Mouse (Mus musculus) kidney, adult 2 months (tissue): ENCODE results near the gene Abcb1a. TPM values are rescaled to one million over a fixed set of nuclear protein-coding genes. Genes with fewer than 3 reads are reported as not detected.

Experiments used
- DNase-seq: peaks from one replicate; pipeline ENCODE4 v3.0.0; 2021
- H3K27ac ChIP-seq: fragments of 200-500 bp; 2 replicates; pipeline ENCODE4 v1.5.1; 2012; ENCODE audit warnings: low read depth, low read length, control low read depth, inconsistent platforms; ENCODE audit not compliant: insufficient read depth
- H3K27me3 ChIP-seq: fragments of 200-500 bp; replicated peaks from 2 replicates; pipeline ENCODE4 v1.6.1; 2012; ENCODE audit warnings: mild to moderate bottlenecking, moderate library complexity, low read length, inconsistent platforms; ENCODE audit not compliant: control insufficient read depth, insufficient read depth
- H3K36me3 ChIP-seq: fragments of 200-500 bp; 2 replicates; pipeline ENCODE4 v1.6.1; 2012; ENCODE audit warnings: mild to moderate bottlenecking, moderate library complexity, low read length, inconsistent platforms; ENCODE audit not compliant: control insufficient read depth, insufficient read depth
- H3K4me1 ChIP-seq: fragments of 200-500 bp; 2 replicates; pipeline ENCODE4 v1.6.1; 2011; ENCODE audit warnings: low read length; ENCODE audit not compliant: control insufficient read depth, insufficient read depth
- H3K4me3 ChIP-seq: fragments of 200-500 bp; 2 replicates; pipeline ENCODE4 v1.5.1; 2011; ENCODE audit warnings: mild to moderate bottlenecking, low read depth, low read length, control low read depth; ENCODE audit not compliant: insufficient read depth
- CTCF ChIP-seq: fragments of 200-500 bp; conservative IDR thresholded peaks from 2 replicates; pipeline ENCODE4 v1.5.1; 2011; ENCODE audit warnings: low read depth, mild to moderate bottlenecking, control low read depth, low read length, moderate library complexity, mixed read lengths; ENCODE audit not compliant: insufficient read depth, insufficient read length
- POLR2A ChIP-seq: fragments of 200-500 bp; IDR thresholded peaks from one replicate; pipeline ENCODE4 v1.6.1; 2011; ENCODE audit warnings: low read depth, low read length, control low read depth
- whole genome bisulfite sequencing: fragments of 180-500 bp; shearing (Covaris S2); methylation state at CpG from one replicate; pipeline ENCODE4 v1.1.7; 2018; 5-methylcytosine and 5-hydroxymethylcytosine counted together
- polyA plus RNA-seq: library from polyadenylated mRNA; depleted of rRNA; stranded (reverse); fragments of >200 nt; gene quantifications from 2 replicates; pipeline ENCODE4 v1.2.3, GENCODE M21; 2012; rRNA removed

Gene Abcb1a
- polyA plus RNA-seq, 1 experiment = 4.8 TPM

DNA sequence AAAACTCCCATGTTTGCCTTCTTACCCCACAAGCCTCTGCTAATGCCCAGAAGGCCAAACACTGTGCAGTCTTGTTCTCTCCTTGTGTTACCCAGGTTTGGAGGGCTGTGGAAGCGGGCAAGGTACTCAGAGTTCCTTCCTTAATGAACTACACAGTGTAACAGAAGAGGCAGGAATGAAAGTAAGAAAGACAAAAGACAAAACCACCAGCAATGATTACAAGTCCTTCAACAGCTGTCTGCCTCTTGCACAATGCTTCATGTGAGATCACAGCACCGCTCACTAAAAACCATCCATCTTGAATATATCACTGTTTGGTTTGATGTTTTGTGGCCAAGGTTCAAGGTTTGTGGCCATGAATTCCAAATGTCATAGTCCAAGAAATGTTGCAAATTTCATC is 118.4 kb downstream of the Abcb1a start:
- no peak for DNase-seq
- WGBS = 59% methylated on average over 2 of the region's 2 CpGs
- TF ChIP-seq CTCF = no peak
- no peak for TF ChIP-seq POLR2A
- H3K4me1 ChIP-seq = no peaks in the 10 kb centered on the region
- no peak overlapping the region for H3K27ac ChIP-seq
- no peaks in the 10 kb centered on the region for H3K27me3 ChIP-seq
- no peaks in the 10 kb centered on the region for H3K36me3 ChIP-seq
- no peak overlapping the region for H3K4me3 ChIP-seq

DNA sequence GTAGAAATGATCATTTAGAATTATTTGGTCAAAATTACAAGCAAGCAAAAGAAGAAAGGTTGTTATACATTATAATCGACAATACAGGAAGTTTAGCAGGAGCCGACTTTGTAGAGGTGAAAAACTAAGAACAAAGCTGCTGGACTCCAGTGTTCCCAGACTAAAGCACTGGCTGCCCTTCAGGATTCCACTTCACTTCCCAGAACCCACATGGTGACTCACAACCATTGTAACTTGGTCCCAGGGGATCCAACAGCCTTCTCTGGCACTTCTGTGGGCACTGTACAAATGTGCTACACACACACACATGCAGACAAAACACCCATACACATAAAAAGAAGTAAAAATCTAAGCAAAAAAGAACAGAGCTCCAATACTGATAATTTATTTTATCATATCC is 118.9 kb downstream of the Abcb1a start:
- Histone ChIP-seq H3K4me3 (no peak overlapping the region), H3K27ac (no peak overlapping the region), H3K4me1 (no peaks in the 10 kb centered on the region), H3K27me3 (no peaks in the 10 kb centered on the region), H3K36me3 (no peaks in the 10 kb centered on the region)
- 83% methylated on average over 2 of the region's 2 CpGs for WGBS
- DNase-seq = no peak
- TF ChIP-seq POLR2A = no peak

DNA sequence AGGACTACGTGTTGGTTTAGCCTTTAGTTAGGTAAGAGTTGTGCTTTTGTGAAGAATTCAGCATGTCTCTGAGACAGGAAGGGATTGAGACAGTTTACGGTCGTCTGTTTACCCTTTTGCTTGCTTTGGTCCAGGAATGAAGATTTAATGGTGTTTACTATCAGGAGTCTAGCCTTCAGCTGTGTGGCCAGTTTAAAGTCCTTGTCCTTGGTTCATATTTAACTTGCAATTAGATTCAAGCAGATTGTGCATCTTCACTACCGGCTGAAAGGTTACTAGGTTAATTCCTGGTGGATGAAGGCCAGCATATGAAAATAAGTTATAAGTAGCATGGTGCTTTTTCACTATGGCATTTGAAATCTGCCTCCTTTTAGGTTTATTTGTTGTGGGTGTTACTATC is 132.4 kb downstream of the Abcb1a start:
- Histone ChIP-seq H3K27me3 (no peaks in the 10 kb centered on the region), H3K4me3 (no peak overlapping the region), H3K4me1 (peaks cover 6% of the 10 kb centered on the region; the same call in 1 of the 2 replicates), H3K36me3 (no peaks in the 10 kb centered on the region), H3K27ac (peak overlapping the region; percentile 66; the same call in 1 of the 2 replicates)
- WGBS = 37% methylated on average over 4 of the region's 4 CpGs
- TF ChIP-seq POLR2A (no peak), CTCF (no peak)
- peak; percentile 82 for DNase-seq

Other genes with a start within 250 kb of the Abcb1a start
- 0.72 and 1.1 TPM in 2 replicates for gene Dbf4, start 237.4 kb upstream of the Abcb1a start, polyA plus RNA-seq
- gene Slc25a40, start 237.2 kb upstream of the Abcb1a start, polyA plus RNA-seq = 2.0 and 2.2 TPM in 2 replicates
- 0.23 and 0.53 TPM in 2 replicates for gene Rundc3b, start 37.1 kb upstream of the Abcb1a start, polyA plus RNA-seq
- gene Abcb1b, start 138.1 kb downstream of the Abcb1a start, polyA plus RNA-seq = 8.4 and 10.2 TPM in 2 replicates
- gene Abcb4, start 233.6 kb downstream of the Abcb1a start, polyA plus RNA-seq = 0.15 and 0.33 TPM in 2 replicates